ENCODE assay signal across 16 mouse cellular contexts in the genomic region with DNA sequence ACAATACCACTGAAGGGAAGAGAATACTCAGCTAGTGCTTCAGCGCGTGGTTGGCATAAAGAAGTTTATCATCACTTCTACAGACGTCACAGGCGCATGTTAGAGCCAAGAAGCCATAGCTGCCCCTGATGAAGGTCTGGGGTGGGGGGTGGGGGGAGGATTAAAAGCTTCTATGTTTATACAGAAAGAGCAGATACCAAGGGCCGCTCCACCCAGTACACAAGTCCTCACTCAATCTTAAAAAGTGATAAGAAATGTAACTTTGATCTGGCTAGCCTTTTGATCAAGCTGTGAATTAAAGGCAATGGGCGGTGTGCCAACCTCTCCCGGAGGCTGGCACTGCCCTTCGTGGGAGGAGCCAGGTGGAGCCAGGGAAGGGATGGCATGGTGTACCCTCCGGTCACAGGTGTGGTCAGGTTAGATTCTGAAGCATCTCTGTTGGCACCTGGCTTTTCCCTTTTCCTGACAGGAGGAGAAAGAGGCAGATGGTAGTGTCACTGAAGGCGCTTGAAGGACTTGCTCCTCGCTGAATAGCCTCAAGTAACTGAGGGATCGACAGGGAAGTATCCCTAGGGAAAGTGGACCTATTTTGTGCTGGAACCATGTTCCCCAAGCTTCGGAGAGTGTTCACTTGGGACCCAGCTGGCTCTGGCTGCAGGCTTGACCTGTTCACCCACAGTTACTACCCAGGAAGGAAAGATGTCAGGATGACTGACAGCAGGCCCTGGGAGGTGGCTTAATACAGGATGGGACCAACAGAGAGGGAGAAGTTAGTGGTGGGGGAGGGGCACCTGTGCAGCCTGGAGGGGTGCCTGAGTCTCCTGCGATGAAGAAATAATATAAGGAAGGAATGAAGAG. TPM values are rescaled to one million over a fixed set of nuclear protein-coding genes. Genes with fewer than 3 reads are reported as not detected.
A peak's percentile ranks its signal among the peaks of the same experiment; 100 is the strongest.
DNase-seq lines count a peak whose midpoint lies in the region; ATAC-seq and TF ChIP-seq lines count a peak whose summit lies in the region.
"Had no signal": no experiment of that assay in that cellular context is flagged by ENCODE, and none has a peak within 500 bp of the region (broad histone marks: within the 10 kb centered on the region; RNA-seq: fewer than 3 reads in every experiment).

No protein-coding gene starts in this region.

- H3K36me3 ChIP-seq in lung, embryonic 16.5 days (ENCODE audit: control insufficient read depth, insufficient read depth, low read length): no peaks in the 10 kb centered on the region
- H3K36me3 ChIP-seq in neural tube, embryonic 15.5 days: no peaks in the 10 kb centered on the region
- H3K36me3 ChIP-seq: G1E; heart, embryonic 15.5 days; lung, embryonic 15.5 days; midbrain, embryonic 12.5 days had no signal

- intact Hi-C loops in gastrocnemius, adult 2 months (cut with DNase I): no loop called here

- no peak overlapping the region for H3K4me3 ChIP-seq in gastrocnemius, adult 2 months
- no peak overlapping the region for H3K4me3 ChIP-seq in lung, embryonic 16.5 days (ENCODE audit: low read length)
- H3K4me3 ChIP-seq in neural tube, embryonic 15.5 days (replicated peaks): no peak overlapping the region
- H3K4me3 ChIP-seq: heart, embryonic 15.5 days; lung, embryonic 15.5 days; midbrain, embryonic 12.5 days; myocyte had no signal

- DNase-seq in gastrocnemius, adult 2 months: peak; percentile 10
- no peak for DNase-seq in gastrocnemius, adult 8-10 months (ENCODE audit: low spot score in 2 of 2)
- DNase-seq in lung, postnatal 10 days: no peak
- peak; percentile 17 for DNase-seq in urinary bladder, adult 2 months (ENCODE audit: low spot score)
- no peak for DNase-seq in urinary bladder, postnatal 25 days (ENCODE audit: low spot score)
- DNase-seq in urinary bladder, postnatal 14 days (ENCODE audit: low spot score): peak; percentile 4

- WGBS in lung, embryonic 16.5 days: 45% methylated on average over 14 of the region's 14 CpGs
- 80% methylated on average over 14 of the region's 14 CpGs for WGBS in neural tube, embryonic 15.5 days

- TF ChIP-seq CTCF in gastrocnemius, adult 2 months (IDR thresholded peaks at IDR 0.05): no peak

- no peaks in the 10 kb centered on the region for H3K9me3 ChIP-seq in lung, embryonic 16.5 days (ENCODE audit: control insufficient read depth, low read length)
- H3K9me3 ChIP-seq in neural tube, embryonic 15.5 days (replicated peaks): no peaks in the 10 kb centered on the region
- H3K9me3 ChIP-seq: G1E; heart, embryonic 15.5 days; lung, embryonic 15.5 days; midbrain, embryonic 12.5 days had no signal

- peak; percentile 11; the same call in 1 of the 2 replicates for ATAC-seq in lung, embryonic 16.5 days (ENCODE audit: low read depth)
- no peak for ATAC-seq in neural tube, embryonic 15.5 days (ENCODE audit: low FRiP score)
- ATAC-seq: forebrain, embryonic 16.5 days; inflammation-experienced regulatory T-cells, adult 6 months had no signal

- no peaks in the 10 kb centered on the region for H3K27me3 ChIP-seq in lung, embryonic 16.5 days (ENCODE audit: control insufficient read depth, insufficient read depth, low read depth, low read length)
- no peaks in the 10 kb centered on the region for H3K27me3 ChIP-seq in neural tube, embryonic 15.5 days (replicated peaks)
- H3K27me3 ChIP-seq: heart, embryonic 15.5 days; lung, embryonic 15.5 days; midbrain, embryonic 12.5 days had no signal

- no peak overlapping the region for H3K4me2 ChIP-seq in lung, embryonic 16.5 days (ENCODE audit: low read depth, low read length)
- no peak overlapping the region for H3K4me2 ChIP-seq in neural tube, embryonic 15.5 days
- H3K4me2 ChIP-seq: heart, embryonic 15.5 days; lung, embryonic 15.5 days; midbrain, embryonic 12.5 days had no signal

- H3K9ac ChIP-seq in lung, embryonic 16.5 days (ENCODE audit: low read length): no peak overlapping the region
- H3K9ac ChIP-seq in neural tube, embryonic 15.5 days (replicated peaks): no peak overlapping the region
- H3K9ac ChIP-seq: heart, embryonic 15.5 days; lung, embryonic 15.5 days; midbrain, embryonic 12.5 days had no signal

- peaks cover 34% of the 10 kb centered on the region for H3K4me1 ChIP-seq in lung, embryonic 16.5 days (replicated peaks; ENCODE audit: control insufficient read depth, insufficient read depth, low read length)
- peaks cover 2% of the 10 kb centered on the region for H3K4me1 ChIP-seq in neural tube, embryonic 15.5 days

- no peak overlapping the region for H3K27ac ChIP-seq in gastrocnemius, adult 2 months
- peak overlapping the region; percentile 7; the same call in 1 of the 2 replicates for H3K27ac ChIP-seq in lung, embryonic 16.5 days (ENCODE audit: low read length)
- no peak overlapping the region for H3K27ac ChIP-seq in neural tube, embryonic 15.5 days (replicated peaks)
- H3K27ac ChIP-seq: heart, embryonic 15.5 days; kidney, postnatal 0 days; midbrain, embryonic 12.5 days had no signal

RNA-seq across cellular contexts. Expression of a gene that starts 16.6 kb away (rescaled TPM):
- 10 to 100 TPM; 13.4 to 58.6 TPM for total RNA-seq in gastrocnemius, adult 2 months (2021)
- total RNA-seq in gastrocnemius, adult 8-10 months (2022): 10 to 100 TPM in 2 of 4 experiments, 1 to 10 TPM in 2; 7.8 to 22.8 (median 13.9) TPM
- 32.7 and 33.0 TPM in 2 replicates for polyA plus RNA-seq in lung, embryonic 16.5 days (2015; fragmentation: Nextera tagmentation; extraction: Ambion mirVana)
- polyA plus RNA-seq in urinary bladder, adult 2 months (2012; rRNA removed): 32.3 and 34.9 TPM in 2 replicates
- polyA plus RNA-seq in neural tube, embryonic 15.5 days (2015; fragmentation: Nextera tagmentation; extraction: Ambion mirVana): 18.4 and 20.7 TPM in 2 replicates

Comparison
In these comparisons a context has a peak if more than half of its experiments do, and no peak if none do; other contexts are left out.
1. DNase-seq: peak in gastrocnemius, adult 2 months (single experiment), urinary bladder, adult 2 months (single experiment) and urinary bladder, postnatal 14 days (single experiment); none in gastrocnemius, adult 8-10 months (0 of 2), lung, postnatal 10 days (single experiment) and urinary bladder, postnatal 25 days (single experiment).